Mouse (Mus musculus) hematopoietic multipotent progenitor cell, adult 10-12 weeks (in vitro differentiated cells): ENCODE data around the gene Lypd9. TPM values are rescaled to one million over a fixed set of nuclear protein-coding genes. Genes with fewer than 3 reads are reported as not detected.

Experiments used
- polyA plus RNA-seq: library from polyadenylated mRNA; stranded (reverse); fragments of >175 nt; gene quantifications from 2 replicates; pipeline ENCODE4 v1.2.3, GENCODE M21; 2012; ENCODE audit warnings: low replicate concordance

Gene Lypd9
- polyA plus RNA-seq, result not detected in 2 replicates

DNA sequence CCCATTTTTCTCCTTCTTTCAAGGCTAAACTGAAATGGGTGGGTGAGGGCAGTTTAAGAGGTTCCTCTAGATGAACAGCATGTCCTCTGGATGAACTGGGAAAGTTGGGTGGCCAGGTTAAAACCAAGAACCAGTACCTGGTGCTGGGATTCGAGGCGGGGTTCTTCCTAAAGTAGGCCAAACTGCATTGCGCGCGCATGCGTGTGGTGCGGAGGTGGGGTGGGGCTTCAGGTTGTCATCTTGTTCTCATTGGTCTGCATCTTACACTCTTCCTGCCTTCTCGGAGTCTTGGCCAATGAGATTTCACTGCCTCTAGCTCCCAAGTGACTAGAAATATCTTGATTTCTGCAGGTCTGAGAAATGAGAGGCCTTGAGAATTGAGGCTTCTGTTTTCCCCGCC, at the start of gene Lypd9:
Gene Lypd9 (minus strand): TSS at position 165 of the 400 bp plus-strand sequence.

GRCm38 (mm10) chr11:58502472-58502871, 49.7 kb upstream of the Lypd9 start, which contains the start of gene Olfr331:
Gene Olfr331, minus strand, starts transcription at chr11:58502572.

GRCm38 (mm10) chr11:58492455-58492854, 39.7 kb upstream of the Lypd9 start, which contains the start of gene Olfr332:
Gene Olfr332, minus strand, starts transcription at chr11:58492555.

GRCm38 (mm10) chr11:58462170-58462569, 9.4 kb upstream of the Lypd9 start, which contains the start of gene Olfr30:
Gene Olfr30, minus strand, starts transcription at chr11:58462270.

GRCm38 (mm10) chr11:58432259-58432658, 20.5 kb downstream of the Lypd9 start, which contains the start of gene Gm12253:
Gene Gm12253, plus strand, starts transcription at chr11:58432559.

DNA sequence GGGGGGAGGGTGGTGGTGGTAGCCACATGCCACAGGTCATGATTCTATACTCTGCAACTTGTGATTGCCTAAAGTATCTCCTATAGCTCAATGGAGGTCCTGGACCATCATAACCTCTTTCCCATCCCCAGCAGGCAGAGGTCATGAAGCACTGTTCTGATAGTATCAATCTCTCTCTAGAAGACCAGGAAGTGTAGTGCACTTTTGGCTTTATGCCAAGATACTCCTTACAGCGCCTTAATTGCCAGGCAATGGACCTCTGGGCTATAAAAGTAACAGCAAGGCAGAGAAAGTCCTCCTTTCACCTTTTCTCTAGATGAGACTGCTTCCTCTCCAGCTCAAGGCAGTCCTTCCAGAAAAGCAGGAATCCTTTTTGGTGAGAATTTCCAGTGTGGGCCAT, 31.9 kb downstream of the Lypd9 start, which contains the start of gene 1810065E05Rik:
Gene 1810065E05Rik (plus strand): TSS at position 297 of the 400 bp plus-strand sequence.

Other genes starting within 250 kb of the Lypd9 start
- gene 4930438A08Rik, start 178.1 kb downstream of the Lypd9 start, polyA plus RNA-seq, result 0.19 and 0.25 TPM in 2 replicates
- gene Zfp692, start 145.9 kb downstream of the Lypd9 start, polyA plus RNA-seq, result 9.7 and 23.0 TPM in 2 replicates
- gene Zfp672, start 122.6 kb downstream of the Lypd9 start, polyA plus RNA-seq, result 9.4 and 11.8 TPM in 2 replicates
- 18.6 and 31.9 TPM in 2 replicates for gene Sh3bp5l, start 122.2 kb downstream of the Lypd9 start, polyA plus RNA-seq
- not detected in 2 replicates for gene Lypd8, start 73.9 kb downstream of the Lypd9 start, polyA plus RNA-seq
- not detected in 2 replicates for gene 1810065E05Rik, start 31.8 kb downstream of the Lypd9 start, polyA plus RNA-seq
- gene Gm12253, start 20.4 kb downstream of the Lypd9 start, polyA plus RNA-seq, result not detected in 2 replicates
- not detected in 2 replicates for gene Olfr30, start 9.3 kb upstream of the Lypd9 start, polyA plus RNA-seq
- gene Olfr332, start 39.6 kb upstream of the Lypd9 start, polyA plus RNA-seq, result not detected in 2 replicates
- not detected in 2 replicates for gene Olfr331, start 49.6 kb upstream of the Lypd9 start, polyA plus RNA-seq
- not detected in 2 replicates for gene Olfr330, start 81.9 kb upstream of the Lypd9 start, polyA plus RNA-seq
- gene Olfr329-ps, start 93.5 kb upstream of the Lypd9 start, polyA plus RNA-seq, result not detected in 2 replicates
- not detected in 2 replicates for gene Olfr328, start 102.7 kb upstream of the Lypd9 start, polyA plus RNA-seq
- not detected in 2 replicates for gene Olfr224, start 117.6 kb upstream of the Lypd9 start, polyA plus RNA-seq
- gene Olfr325, start 124.8 kb upstream of the Lypd9 start, polyA plus RNA-seq, result not detected in 2 replicates
- not detected in 2 replicates for gene Olfr324, start 142.2 kb upstream of the Lypd9 start, polyA plus RNA-seq
- gene 2210407C18Rik, start 163.2 kb upstream of the Lypd9 start, polyA plus RNA-seq, result not detected in 2 replicates
- 0.18 TPM in 1 of 2 replicates, not detected in the other for gene Olfr323, start 177.6 kb upstream of the Lypd9 start, polyA plus RNA-seq
- gene Trim58, start 187.5 kb upstream of the Lypd9 start, polyA plus RNA-seq, result 0.15 and 5.6 TPM in 2 replicates
- 0.03 TPM in 1 of 2 replicates, not detected in the other for gene Olfr322, start 205.9 kb upstream of the Lypd9 start, polyA plus RNA-seq
- not detected in 2 replicates for gene Olfr320, start 228.2 kb upstream of the Lypd9 start, polyA plus RNA-seq
- gene Olfr319, start 246.2 kb upstream of the Lypd9 start, polyA plus RNA-seq, result not detected in 2 replicates